Mouse (Mus musculus) kidney, embryonic 14.5 days (tissue): ENCODE measurements around the gene Shroom3. TPM values are rescaled to one million over a fixed set of nuclear protein-coding genes. Genes with fewer than 3 reads are reported as not detected.

Source experiments
- ATAC-seq: fragments of 200-750 bp; cut with Nextera tagmentation; 2 replicates; pipeline ENCODE4 v1.8.0; 2017; ENCODE audit warnings: moderate number of reproducible peaks, mild to moderate bottlenecking, moderate TSS enrichment, moderate library complexity; ENCODE audit not compliant: low FRiP score, low TSS enrichment
- H3K27ac ChIP-seq: fragments of 300-500 bp; sonication (generic); 2 replicates; pipeline ENCODE4 v1.5.1; 2014; ENCODE audit warnings: low read depth, mild to moderate bottlenecking, low read length, moderate library complexity, mixed read lengths
- H3K27me3 ChIP-seq: fragments of 300-500 bp; sonication (generic); 2 replicates; pipeline ENCODE4 v1.6.1; 2014; ENCODE audit warnings: mild to moderate bottlenecking, low read length; ENCODE audit not compliant: control insufficient read depth, insufficient read depth
- H3K36me3 ChIP-seq: fragments of 300-500 bp; sonication (generic); 2 replicates; pipeline ENCODE4 v1.6.1; 2014; ENCODE audit warnings: low read length, mixed read lengths; ENCODE audit not compliant: control insufficient read depth, insufficient read depth
- H3K4me1 ChIP-seq: fragments of 300-500 bp; sonication (generic); 2 replicates; pipeline ENCODE4 v1.6.1; 2014; ENCODE audit warnings: low read length, mixed read lengths; ENCODE audit not compliant: control insufficient read depth, insufficient read depth
- H3K4me2 ChIP-seq: fragments of 300-500 bp; sonication (generic); replicated peaks from 2 replicates; pipeline ENCODE4 v1.6.1; 2014; ENCODE audit warnings: low read depth, mild to moderate bottlenecking, low read length
- H3K4me3 ChIP-seq: fragments of 300-500 bp; sonication (generic); 2 replicates; pipeline ENCODE4 v1.5.1; 2014; ENCODE audit warnings: mild to moderate bottlenecking, low read length
- H3K9ac ChIP-seq: fragments of 300-500 bp; sonication (generic); 2 replicates; pipeline ENCODE4 v1.6.1; 2014; ENCODE audit warnings: low read depth, mild to moderate bottlenecking, low read length, moderate library complexity
- H3K9me3 ChIP-seq: fragments of 300-500 bp; sonication (generic); 2 replicates; pipeline ENCODE4 v1.6.1; 2016; ENCODE audit warnings: low read length; ENCODE audit not compliant: control insufficient read depth
- WGBS: fragments of 180-500 bp; shearing (Covaris S2); extraction: QIAGEN DNeasy Blood & Tissue Kit; methylation state at CpG from one replicate; pipeline ENCODE4 v1.1.7; 2014; 5-methylcytosine and 5-hydroxymethylcytosine counted together
- polyA plus RNA-seq: library from polyadenylated mRNA; unstranded; fragments of >200 nt; fragmentation: Nextera tagmentation; extraction: Ambion mirVana; gene quantifications from 2 replicates; pipeline ENCODE4 v1.2.1, GENCODE M21; 2014

Gene Shroom3
- polyA plus RNA-seq, 1 experiment from 2014 or later: 16.0 TPM

GRCm38 (mm10) chr5:92983942-92984341 is 300.7 kb downstream of the Shroom3 start:
- WGBS: 33% methylated on average over 2 of the region's 2 CpGs
- Histone ChIP-seq H3K9ac (no peak overlapping the region), H3K4me3 (no peak overlapping the region), H3K27me3 (no peaks in the 10 kb centered on the region), H3K4me1 (peaks cover 10% of the 10 kb centered on the region; the same call in 1 of the 2 replicates), H3K27ac (no peak overlapping the region), H3K36me3 (no peaks in the 10 kb centered on the region), H3K4me2 (no peak overlapping the region), H3K9me3 (0 out of 2 replicates have a peak, but pooled peaks cover 3% of the 10 kb centered on the region)
- ATAC-seq: no peak

- no peak for ATAC-seq
Observed at GRCm38 (mm10) chr5:92984692-92985091, 301.5 kb downstream of the Shroom3 start.

DNA sequence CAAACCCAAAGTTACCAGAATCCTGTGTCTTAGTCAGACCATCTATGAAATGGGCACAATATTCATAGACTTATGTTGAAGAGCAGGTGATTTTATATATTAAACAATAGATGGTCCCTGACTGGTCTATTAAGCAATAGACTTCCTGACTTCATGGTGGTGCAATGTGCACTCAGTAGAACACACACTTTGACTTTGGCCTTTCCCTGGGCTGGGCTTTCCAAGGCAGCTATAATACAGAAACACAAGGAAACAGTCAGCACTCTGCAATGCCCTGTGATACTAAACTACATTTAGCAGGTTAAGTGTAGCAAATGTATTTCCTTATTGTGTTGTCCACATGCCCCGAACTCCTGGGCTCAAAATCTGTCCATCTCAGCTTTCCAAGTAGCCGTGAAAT is 302.2 kb downstream of the Shroom3 start:
- H3K27me3 ChIP-seq: no peaks in the 10 kb centered on the region
- H3K4me1 ChIP-seq: peaks cover 11% of the 10 kb centered on the region; the same call in 1 of the 2 replicates
- H3K4me2 ChIP-seq: no peak overlapping the region
- H3K36me3 ChIP-seq: no peaks in the 10 kb centered on the region
- ATAC-seq: no peak
- no peak overlapping the region for H3K9ac ChIP-seq
- H3K9me3 ChIP-seq: 0 out of 2 replicates have a peak, but pooled peaks cover 3% of the 10 kb centered on the region
- H3K4me3 ChIP-seq: no peak overlapping the region
- H3K27ac ChIP-seq: no peak overlapping the region
- 88% methylated on average over 2 of the region's 2 CpGs for WGBS

More at GRCm38 (mm10) chr5:92984692-92985091, 301.5 kb downstream of the Shroom3 start:
- H3K4me2 ChIP-seq: no peak overlapping the region
- H3K27me3 ChIP-seq: no peaks in the 10 kb centered on the region
- H3K27ac ChIP-seq: no peak overlapping the region
- H3K9ac ChIP-seq: no peak overlapping the region
- H3K36me3 ChIP-seq: no peaks in the 10 kb centered on the region
- 32% methylated on average over 1 of the region's 1 CpGs for WGBS
- H3K4me3 ChIP-seq: no peak overlapping the region
- 0 out of 2 replicates have a peak, but pooled peaks cover 3% of the 10 kb centered on the region for H3K9me3 ChIP-seq
- H3K4me1 ChIP-seq: peaks cover 11% of the 10 kb centered on the region; the same call in 1 of the 2 replicates

DNA sequence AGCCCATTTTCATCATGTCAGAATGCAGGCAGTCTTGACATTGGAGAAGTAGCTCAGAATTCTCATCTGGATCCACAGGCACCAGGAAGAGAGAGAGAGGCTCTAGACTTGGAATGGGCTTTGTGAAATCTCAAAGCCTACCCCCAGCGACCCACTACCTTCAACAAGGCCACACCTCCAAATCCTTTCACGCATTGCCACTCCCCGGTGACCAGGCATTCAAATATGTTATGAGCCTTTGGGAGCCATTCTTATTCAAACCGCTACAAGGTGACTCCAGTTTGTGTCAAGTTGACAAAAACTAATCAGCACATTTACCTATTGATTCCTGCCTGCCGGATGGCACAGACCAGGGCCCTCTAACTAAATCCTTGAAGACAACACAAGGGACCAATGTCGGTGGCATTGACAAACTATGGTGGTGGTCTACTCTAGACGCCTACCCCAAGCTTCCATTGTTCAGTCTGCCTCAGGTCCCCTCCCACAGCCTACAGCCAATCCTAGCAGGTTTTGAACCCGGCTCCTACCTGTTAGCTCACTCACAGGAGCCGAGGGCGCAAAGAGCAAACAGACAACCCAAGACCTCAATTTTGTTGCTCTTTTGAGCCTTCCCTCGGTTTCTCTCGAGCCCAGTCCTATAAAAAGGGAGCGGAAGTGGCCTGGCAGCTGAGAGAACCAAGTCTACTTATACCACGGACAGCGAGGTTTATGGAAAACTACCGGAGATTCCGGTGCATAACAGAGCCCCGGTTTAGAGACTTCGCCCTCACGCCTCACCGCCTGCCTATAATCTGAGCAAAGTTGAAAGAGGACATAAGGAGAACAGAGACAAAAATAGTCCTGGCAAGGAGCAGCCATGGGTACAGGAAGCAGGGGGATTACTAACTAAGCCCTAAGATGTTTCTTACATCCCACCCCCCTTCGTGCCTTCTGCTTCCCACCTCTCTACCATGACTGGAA is 303.7 kb downstream of the Shroom3 start:
- Histone ChIP-seq H3K27ac (no peak overlapping the region), H3K36me3 (no peaks in the 10 kb centered on the region), H3K27me3 (no peaks in the 10 kb centered on the region), H3K4me2 (no peak overlapping the region), H3K9me3 (0 out of 2 replicates have a peak, but pooled peaks cover 3% of the 10 kb centered on the region), H3K4me1 (peaks cover 11% of the 10 kb centered on the region; the same call in 1 of the 2 replicates), H3K4me3 (no peak overlapping the region), H3K9ac (no peak overlapping the region)
- WGBS: 86% methylated on average over 22 of the region's 22 CpGs
- no peak for ATAC-seq

DNA sequence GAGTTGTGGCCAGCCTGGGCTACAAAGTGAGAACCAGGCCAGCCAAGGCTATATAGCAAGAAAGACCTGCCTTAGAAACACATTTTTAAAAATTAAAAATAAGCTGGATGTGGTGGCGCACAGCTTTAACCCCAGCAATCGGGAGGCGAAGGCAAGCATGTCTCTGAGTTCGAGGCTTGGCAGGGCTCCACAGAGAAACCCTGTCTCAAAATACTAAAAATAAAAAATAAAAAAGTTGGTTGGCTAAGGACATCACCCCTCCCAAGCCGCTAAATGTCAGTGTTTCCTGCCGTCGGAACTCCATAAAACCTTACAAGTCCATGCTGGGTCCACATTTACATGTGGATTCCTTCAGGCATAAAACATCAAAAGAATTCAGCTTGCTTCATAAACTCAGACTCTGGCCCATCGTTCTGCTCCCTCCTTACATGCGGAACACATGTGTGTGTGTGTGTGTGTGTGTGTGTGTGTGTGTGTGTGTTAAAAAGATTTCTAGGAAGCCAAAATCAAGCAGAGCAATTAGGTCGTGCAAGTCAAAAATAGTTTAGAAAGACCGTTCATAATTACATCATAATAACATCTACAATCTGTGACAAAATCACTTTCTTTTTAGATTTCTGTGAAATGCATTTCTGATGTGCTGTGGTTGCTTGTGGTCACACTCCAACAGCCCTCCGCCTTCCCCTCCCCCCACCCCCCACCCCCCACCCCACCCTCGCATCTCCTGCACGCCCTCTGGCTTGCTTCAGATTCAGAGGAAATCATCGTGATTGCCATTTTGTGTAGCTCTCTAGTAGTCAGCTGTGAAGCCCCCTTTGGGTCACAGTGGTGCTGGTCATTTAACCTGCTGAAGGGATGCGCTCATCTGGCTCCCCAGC is 304.9 kb downstream of the Shroom3 start:
- H3K9me3 ChIP-seq: 0 out of 2 replicates have a peak, but pooled peaks cover 3% of the 10 kb centered on the region

DNA sequence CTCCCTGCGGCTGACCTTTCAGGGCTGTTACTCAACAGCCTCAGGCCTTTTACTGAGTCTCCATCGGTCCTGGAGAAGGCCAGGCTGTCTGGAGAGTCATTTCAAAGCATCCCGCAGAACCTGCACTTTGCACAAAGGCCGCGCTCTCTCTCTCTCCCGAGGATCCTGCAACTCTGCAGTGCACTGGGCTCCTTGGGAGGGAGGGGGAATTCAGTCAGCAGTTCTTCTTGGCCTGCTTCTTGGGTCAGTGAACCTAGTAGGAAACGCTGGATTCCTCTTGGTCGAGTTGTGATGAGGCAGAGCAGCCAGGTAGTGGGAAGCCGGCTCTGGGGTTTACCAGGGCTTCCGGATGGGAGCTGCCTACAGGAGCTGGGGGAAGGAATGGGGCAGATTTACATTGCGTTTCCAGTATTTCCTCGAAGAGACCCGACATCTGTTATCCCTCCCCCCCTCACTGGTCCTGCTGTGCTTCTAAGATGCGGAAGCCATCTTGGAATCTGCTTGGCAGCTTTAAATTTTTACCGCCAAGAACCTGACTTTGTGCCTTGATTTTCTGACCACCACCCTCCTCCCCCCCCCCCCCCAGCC is 305.6 kb downstream of the Shroom3 start:
- 27% methylated on average over 15 of the region's 15 CpGs for WGBS
- Histone ChIP-seq H3K27me3 (no peaks in the 10 kb centered on the region), H3K36me3 (no peaks in the 10 kb centered on the region), H3K4me2 (0 out of 2 replicates have a peak overlapping the region, but pooled peaks have one; percentile 6), H3K9me3 (0 out of 2 replicates have a peak, but pooled peaks cover 2% of the 10 kb centered on the region), H3K27ac (peak overlapping the region; percentile 77), H3K9ac (no peak overlapping the region), H3K4me3 (no peak overlapping the region), H3K4me1 (peaks cover 11% of the 10 kb centered on the region; the same call in 1 of the 2 replicates)
- peak; percentile 50 for ATAC-seq

More for the DNA sequence above, 304.9 kb downstream of the Shroom3 start:
- peak overlapping the region; percentile 77 for H3K27ac ChIP-seq
- H3K4me2 ChIP-seq: 0 out of 2 replicates have a peak overlapping the region, but pooled peaks have one; percentile 6
- H3K36me3 ChIP-seq: no peaks in the 10 kb centered on the region
- H3K4me1 ChIP-seq: peaks cover 11% of the 10 kb centered on the region; the same call in 1 of the 2 replicates
- ATAC-seq: peak; percentile 40
- no peak overlapping the region for H3K9ac ChIP-seq
- WGBS: 36% methylated on average over 16 of the region's 16 CpGs
- no peak overlapping the region for H3K4me3 ChIP-seq
- no peaks in the 10 kb centered on the region for H3K27me3 ChIP-seq

DNA sequence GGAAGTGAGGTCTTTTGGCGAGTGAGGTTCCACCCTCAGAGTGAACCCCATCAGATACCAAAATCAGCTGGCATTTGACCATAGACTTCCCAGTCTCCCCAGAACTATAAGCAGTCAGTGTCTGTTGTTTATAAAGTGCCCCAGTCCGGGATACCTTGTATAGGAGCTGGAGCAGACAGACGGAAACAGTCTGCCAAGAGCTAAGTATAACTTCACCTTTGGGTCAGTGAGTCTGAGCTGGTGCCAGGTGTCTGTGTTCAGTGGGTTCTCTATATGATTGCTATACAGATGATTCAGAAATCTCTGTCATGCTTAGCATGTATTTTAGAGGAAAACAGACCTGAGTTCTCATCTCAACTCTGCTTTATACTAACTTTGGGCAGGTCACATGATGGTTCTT is 308.9 kb downstream of the Shroom3 start:
- Histone ChIP-seq H3K4me2 (no peak overlapping the region), H3K36me3 (no peaks in the 10 kb centered on the region), H3K9ac (no peak overlapping the region), H3K27me3 (no peaks in the 10 kb centered on the region), H3K27ac (no peak overlapping the region), H3K4me3 (no peak overlapping the region), H3K4me1 (peaks cover 25% of the 10 kb centered on the region; the same call in 1 of the 2 replicates), H3K9me3 (no peaks in the 10 kb centered on the region)
- 80% methylated on average over 3 of the region's 3 CpGs for WGBS
- no peak for ATAC-seq

DNA sequence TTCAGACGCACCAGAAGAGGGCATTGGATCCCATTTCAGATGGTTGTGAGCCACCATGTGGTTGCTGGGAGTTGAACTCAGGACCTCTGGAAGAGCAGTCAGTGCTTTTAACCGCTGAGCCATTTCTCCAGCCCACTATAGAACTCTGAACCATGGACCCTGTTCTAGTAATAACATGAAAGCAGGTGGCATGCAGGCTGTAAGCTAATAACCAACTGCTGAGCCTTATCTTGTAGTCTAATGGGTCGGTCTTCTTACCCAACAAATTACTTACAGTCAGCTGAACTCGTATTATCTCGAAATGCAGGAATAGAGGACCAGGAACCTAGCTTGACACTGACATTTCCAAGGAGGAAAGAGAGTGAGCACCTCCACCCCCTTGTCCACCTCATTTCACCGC is 311.1 kb downstream of the Shroom3 start:
- Histone ChIP-seq H3K9me3 (no peaks in the 10 kb centered on the region), H3K36me3 (no peaks in the 10 kb centered on the region), H3K4me3 (no peak overlapping the region), H3K9ac (no peak overlapping the region), H3K27me3 (no peaks in the 10 kb centered on the region), H3K27ac (no peak overlapping the region), H3K4me1 (peaks cover 25% of the 10 kb centered on the region), H3K4me2 (no peak overlapping the region)
- no peak for ATAC-seq
- 82% methylated on average over 6 of the region's 6 CpGs for WGBS
